Mouse (Mus musculus) liver, embryonic 11.5 days (tissue): ENCODE measurements around the gene Gm20498. TPM values are rescaled to one million over a fixed set of nuclear protein-coding genes. Genes with fewer than 3 reads are reported as not detected.
"Not testable (repeated sequence)": the region's sequence is repeated elsewhere in the genome, so short reads cannot be mapped to it uniquely, and the experiment has no call there.

Experiments used
- ATAC-seq: fragments of 200-750 bp; cut with Nextera tagmentation; replicated peaks from 2 replicates; pipeline ENCODE4 v1.8.0; 2017; ENCODE audit warnings: moderate number of reproducible peaks, mild to moderate bottlenecking, moderate TSS enrichment, moderate library complexity; ENCODE audit not compliant: low FRiP score
- DNase-seq: peaks from one replicate; pipeline ENCODE4 v3.0.0-alpha.2; 2017; ENCODE audit warnings: low spot score
- H3K27ac ChIP-seq: fragments of 300-500 bp; sonication (generic); 2 replicates; pipeline ENCODE4 v1.5.1; 2014; ENCODE audit warnings: mild to moderate bottlenecking, low read depth, low read length, control low read depth
- H3K27me3 ChIP-seq: fragments of 300-500 bp; sonication (generic); replicated peaks from 2 replicates; pipeline ENCODE4 v1.6.1; 2014; ENCODE audit warnings: low read length, mixed read lengths; ENCODE audit not compliant: control insufficient read depth, insufficient read depth
- H3K36me3 ChIP-seq: fragments of 300-500 bp; sonication (generic); 2 replicates; pipeline ENCODE4 v1.6.1; 2014; ENCODE audit warnings: mild to moderate bottlenecking, low read length, moderate library complexity, mixed read lengths; ENCODE audit not compliant: control insufficient read depth, insufficient read depth
- H3K4me1 ChIP-seq: fragments of 300-500 bp; sonication (generic); replicated peaks from 2 replicates; pipeline ENCODE4 v1.6.1; 2014; ENCODE audit warnings: low read length, mixed read lengths; ENCODE audit not compliant: control insufficient read depth, insufficient read depth
- H3K4me2 ChIP-seq: fragments of 300-500 bp; sonication (generic); 2 replicates; pipeline ENCODE4 v1.6.1; 2014; ENCODE audit warnings: mild to moderate bottlenecking, control low read depth, moderate library complexity
- H3K4me3 ChIP-seq: fragments of 300-500 bp; sonication (generic); 2 replicates; pipeline ENCODE4 v1.5.1; 2014; ENCODE audit warnings: low read depth, low read length, control low read depth
- H3K9ac ChIP-seq: fragments of 300-500 bp; sonication (generic); 2 replicates; pipeline ENCODE4 v1.6.1; 2014; ENCODE audit warnings: low read depth, low read length, control low read depth
- H3K9me3 ChIP-seq: fragments of 300-500 bp; sonication (generic); 2 replicates; pipeline ENCODE4 v1.6.1; 2016; ENCODE audit warnings: low read length, inconsistent platforms, mixed read lengths; ENCODE audit not compliant: control insufficient read depth
- WGBS: fragments of 180-500 bp; shearing (Covaris S2); extraction: QIAGEN DNeasy Blood & Tissue Kit; methylation state at CpG from one replicate; pipeline ENCODE4 v1.1.7; 2014; 5-methylcytosine and 5-hydroxymethylcytosine counted together
- polyA plus RNA-seq: library from polyadenylated mRNA; unstranded; fragments of >200 nt; fragmentation: Nextera tagmentation; extraction: Ambion mirVana; gene quantifications from 2 replicates; pipeline ENCODE4 v1.2.1, GENCODE M21; 2014

The Gm20498 gene
- polyA plus RNA-seq, 1 experiment from 2014 or later, result 31.6 TPM

GRCm38 (mm10) chr12:81413211-81413610 lies 119.5 kb downstream of the Gm20498 start:
- no peaks in the 10 kb centered on the region for H3K4me1 ChIP-seq
- ATAC-seq (no peak), DNase-seq (no peak)
- no peaks in the 10 kb centered on the region for H3K36me3 ChIP-seq
- H3K9me3 ChIP-seq, result no peaks in the 10 kb centered on the region
- H3K4me3 ChIP-seq, result no peak overlapping the region
- WGBS, result 77% methylated on average over 3 of the region's 3 CpGs
- H3K9ac ChIP-seq, result no peak overlapping the region
- no peak overlapping the region for H3K4me2 ChIP-seq
- no peak overlapping the region for H3K27ac ChIP-seq
- H3K27me3 ChIP-seq, result no peaks in the 10 kb centered on the region

- no peak overlapping the region for H3K27ac ChIP-seq
- no peak overlapping the region for H3K4me3 ChIP-seq
- no peaks in the 10 kb centered on the region for H3K9me3 ChIP-seq
- H3K4me2 ChIP-seq, result no peak overlapping the region
- no peak for DNase-seq
- H3K27me3 ChIP-seq, result no peaks in the 10 kb centered on the region
- no peak overlapping the region for H3K9ac ChIP-seq
- 85% methylated on average over 3 of the region's 3 CpGs for WGBS
- H3K4me1 ChIP-seq, result no peaks in the 10 kb centered on the region
- no peak for ATAC-seq
- no peaks in the 10 kb centered on the region for H3K36me3 ChIP-seq
Observed at GRCm38 (mm10) chr12:81408966-81409365, 123.7 kb downstream of the Gm20498 start.

GRCm38 (mm10) chr12:81402187-81402586 lies 130.5 kb downstream of the Gm20498 start:
- no peak overlapping the region for H3K4me2 ChIP-seq
- H3K9ac ChIP-seq, result no peak overlapping the region
- no peaks in the 10 kb centered on the region for H3K27me3 ChIP-seq
- no peaks in the 10 kb centered on the region for H3K4me1 ChIP-seq
- H3K27ac ChIP-seq, result no peak overlapping the region
- no peaks in the 10 kb centered on the region for H3K9me3 ChIP-seq
- DNase-seq (no peak), ATAC-seq (0 out of 2 replicates have a peak, but pooled peaks have one; percentile 36)
- H3K36me3 ChIP-seq, result no peaks in the 10 kb centered on the region
- H3K4me3 ChIP-seq, result no peak overlapping the region
- 18% methylated on average over 1 of the region's 1 CpGs for WGBS

- H3K9me3 ChIP-seq, H3K27ac ChIP-seq, H3K9ac ChIP-seq, ATAC-seq, H3K36me3 ChIP-seq, H3K4me3 ChIP-seq, H3K4me2 ChIP-seq, DNase-seq, H3K4me1 ChIP-seq, H3K27me3 ChIP-seq: not testable (repeated sequence)
- 93% methylated on average over 1 of the region's 1 CpGs for WGBS
Observed at GRCm38 (mm10) chr12:81379364-81379763, 153.3 kb downstream of the Gm20498 start, which contains the start of gene Gm4787. Gene Gm4787, minus strand, starts transcription at chr12:81379464.

GRCm38 (mm10) chr12:81333841-81334240 lies 198.9 kb downstream of the Gm20498 start:
- Histone ChIP-seq H3K27ac (no peak overlapping the region), H3K9ac (no peak overlapping the region), H3K4me1 (no peaks in the 10 kb centered on the region), H3K4me3 (no peak overlapping the region), H3K4me2 (no peak overlapping the region), H3K9me3 (no peaks in the 10 kb centered on the region), H3K36me3 (no peaks in the 10 kb centered on the region), H3K27me3 (peaks cover 43% of the 10 kb centered on the region)
- no peak for DNase-seq
- no peak for ATAC-seq
- 65% methylated on average over 5 of the region's 5 CpGs for WGBS

GRCm38 (mm10) chr12:81332875-81333421 lies 199.8 kb downstream of the Gm20498 start, which contains the start of gene Slc8a3:
Gene Slc8a3, minus strand, starts transcription at chr12:81333180.
- peak within 1 kb of the TSS; percentile 51 for H3K4me3 ChIP-seq
- peak within 1 kb of the TSS; percentile 78 for H3K4me2 ChIP-seq
- ATAC-seq, result peak; percentile 34; the same call in 1 of the 2 replicates
- H3K36me3 ChIP-seq, result no peaks in the 10 kb centered on the region
- WGBS, result 2% methylated on average over 47 of the region's 47 CpGs
- H3K9me3 ChIP-seq, result no peaks in the 10 kb centered on the region
- H3K27me3 ChIP-seq, result peaks cover 45% of the 10 kb centered on the region
- H3K4me1 ChIP-seq, result no peaks in the 10 kb centered on the region
- H3K9ac ChIP-seq, result peak within 1 kb of the TSS; percentile 6; the same call in 1 of the 2 replicates
- no peak within 1 kb of the TSS for H3K27ac ChIP-seq
- DNase-seq, result peak; percentile 43

GRCm38 (mm10) chr12:81331937-81332874 lies 200.5 kb downstream of the Gm20498 start:
- ATAC-seq (no peak; the same call in 1 of the 2 replicates), DNase-seq (peak; percentile 34)
- H3K27ac ChIP-seq, result no peak overlapping the region
- peak overlapping the region; percentile 51 for H3K4me3 ChIP-seq
- H3K9me3 ChIP-seq, result no peaks in the 10 kb centered on the region
- WGBS, result 4% methylated on average over 54 of the region's 54 CpGs
- no peaks in the 10 kb centered on the region for H3K36me3 ChIP-seq
- H3K4me1 ChIP-seq, result no peaks in the 10 kb centered on the region
- H3K9ac ChIP-seq, result peak overlapping the region; percentile 6; the same call in 1 of the 2 replicates
- H3K4me2 ChIP-seq, result peak overlapping the region; percentile 78
- peaks cover 45% of the 10 kb centered on the region for H3K27me3 ChIP-seq

- H3K9me3 ChIP-seq, result no peaks in the 10 kb centered on the region
- no peak overlapping the region for H3K27ac ChIP-seq
- DNase-seq (no peak), ATAC-seq (no peak)
- WGBS, result 52% methylated on average over 5 of the region's 5 CpGs
- H3K36me3 ChIP-seq, result no peaks in the 10 kb centered on the region
- H3K4me2 ChIP-seq, result no peak overlapping the region
- no peak overlapping the region for H3K9ac ChIP-seq
- no peak overlapping the region for H3K4me3 ChIP-seq
- H3K4me1 ChIP-seq, result no peaks in the 10 kb centered on the region
- peaks cover 45% of the 10 kb centered on the region for H3K27me3 ChIP-seq
Observed at GRCm38 (mm10) chr12:81331046-81331638, 201.6 kb downstream of the Gm20498 start.
